Mouse (Mus musculus): Measurements from ENCODE around the gene Fam110a. TPM values are rescaled to one million over a fixed set of nuclear protein-coding genes. Genes with fewer than 3 reads are reported as not detected.

Fam110a gene
- polyA plus RNA-seq, 1 experiment from 2014 or later, result 9.3 TPM

GRCm38 (mm10) chr2:151968451-151968850 is 11.6 kb downstream of the Fam110a start:
- ATAC-seq (ENCODE audit: extremely low read depth, insufficient number of reproducible peaks, low FRiP score, low TSS enrichment), result no peak
- 77% methylated on average over 8 of the region's 8 CpGs for WGBS

DNA sequence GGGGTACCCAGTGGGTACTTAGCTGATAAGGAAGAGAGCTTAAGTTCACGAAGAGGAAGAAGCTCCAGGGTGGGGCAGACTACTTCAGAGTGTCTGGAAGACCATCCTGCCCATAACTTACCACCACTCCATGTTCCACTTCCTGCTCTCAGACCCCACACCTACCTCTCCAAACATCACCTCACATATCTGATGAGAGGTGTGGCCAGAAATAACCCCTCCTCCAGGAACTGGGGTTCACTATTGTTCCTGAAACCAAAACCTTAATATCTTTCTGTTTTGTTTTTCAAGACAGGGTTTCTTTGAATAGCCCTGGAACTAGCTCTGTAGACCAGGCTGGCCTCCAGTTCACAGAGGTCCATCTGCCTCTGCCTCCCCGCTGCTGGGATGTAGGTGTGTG is 12.2 kb downstream of the Fam110a start:
- Histone ChIP-seq H3K4me2 (no peak overlapping the region), H3K9ac (no peak overlapping the region), H3K27ac (replicated peaks) (no peak overlapping the region), H3K4me1 (peaks cover 54% of the 10 kb centered on the region), H3K27me3 (replicated peaks) (peaks cover 36% of the 10 kb centered on the region), H3K9me3 (no peaks in the 10 kb centered on the region), H3K36me3 (peaks cover 18% of the 10 kb centered on the region), H3K4me3 (no peak overlapping the region)
- 69% methylated on average over 2 of the region's 2 CpGs for WGBS
- ATAC-seq (ENCODE audit: extremely low read depth, insufficient number of reproducible peaks, low FRiP score, low TSS enrichment), result no peak

More at GRCm38 (mm10) chr2:151968451-151968850, 11.6 kb downstream of the Fam110a start:
- Histone ChIP-seq H3K4me3 (no peak overlapping the region), H3K27me3 (replicated peaks) (peaks cover 43% of the 10 kb centered on the region), H3K9ac (no peak overlapping the region), H3K4me2 (no peak overlapping the region), H3K9me3 (no peaks in the 10 kb centered on the region), H3K36me3 (peaks cover 18% of the 10 kb centered on the region), H3K4me1 (peaks cover 54% of the 10 kb centered on the region), H3K27ac (replicated peaks) (no peak overlapping the region)

DNA sequence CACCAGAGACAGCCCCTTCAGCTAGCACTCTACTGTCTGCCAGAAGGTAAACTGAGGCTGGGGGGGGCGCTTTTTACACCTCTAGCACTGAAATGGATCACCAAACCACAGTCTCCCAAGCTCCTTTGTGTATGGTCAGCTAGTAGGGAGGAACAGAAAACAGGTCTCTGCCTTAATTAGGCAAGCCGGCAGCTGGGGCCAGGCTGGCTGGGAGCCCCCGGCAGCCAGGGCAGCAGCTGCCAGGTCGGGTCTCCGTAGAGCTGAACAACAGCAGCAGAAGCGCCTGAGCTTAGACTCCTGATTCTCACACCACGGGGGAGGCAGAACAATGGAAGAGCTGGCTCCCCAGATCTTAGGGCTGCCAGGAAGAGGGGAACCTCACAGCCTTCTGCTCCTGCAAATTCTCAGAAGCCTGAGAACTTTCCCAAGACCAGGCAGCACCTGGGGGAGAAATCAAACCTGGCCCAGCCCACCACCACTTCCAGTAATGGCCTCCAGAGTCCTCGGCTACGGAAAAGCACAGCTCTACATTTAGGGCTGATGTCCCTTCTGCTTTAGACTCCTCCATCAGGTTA is 12.8 kb downstream of the Fam110a start:
- Histone ChIP-seq H3K4me3 (no peak overlapping the region), H3K9me3 (no peaks in the 10 kb centered on the region), H3K4me1 (peaks cover 56% of the 10 kb centered on the region), H3K36me3 (peaks cover 18% of the 10 kb centered on the region), H3K27me3 (replicated peaks) (peaks cover 31% of the 10 kb centered on the region), H3K4me2 (no peak overlapping the region), H3K9ac (0 out of 2 replicates have a peak overlapping the region, but pooled peaks have one; percentile 3), H3K27ac (replicated peaks) (no peak overlapping the region)
- WGBS, result 42% methylated on average over 9 of the region's 9 CpGs
- ATAC-seq (ENCODE audit: extremely low read depth, insufficient number of reproducible peaks, low FRiP score, low TSS enrichment), result no peak

- peaks cover 54% of the 10 kb centered on the region for H3K4me1 ChIP-seq
- peak overlapping the region; percentile 76 for H3K27ac ChIP-seq (replicated peaks)
- H3K9me3 ChIP-seq, result no peaks in the 10 kb centered on the region
- H3K4me2 ChIP-seq, result peak overlapping the region; percentile 54
- peak overlapping the region; percentile 25; the same call in 1 of the 2 replicates for H3K9ac ChIP-seq
- H3K27me3 ChIP-seq (replicated peaks), result peaks cover 10% of the 10 kb centered on the region
- WGBS, result 5% methylated on average over 9 of the region's 9 CpGs
- H3K4me3 ChIP-seq, result 0 out of 2 replicates have a peak overlapping the region, but pooled peaks have one; percentile 9
- ATAC-seq (ENCODE audit: extremely low read depth, insufficient number of reproducible peaks, low FRiP score, low TSS enrichment), result no peak; the same call in 1 of the 2 replicates
- peaks cover 6% of the 10 kb centered on the region for H3K36me3 ChIP-seq
Observed at GRCm38 (mm10) chr2:151964052-151964451, 16.0 kb downstream of the Fam110a start.

- no peak for ATAC-seq (ENCODE audit: extremely low read depth, insufficient number of reproducible peaks, low FRiP score, low TSS enrichment)
- no peak overlapping the region for H3K4me2 ChIP-seq
- no peaks in the 10 kb centered on the region; the same call in 1 of the 2 replicates for H3K36me3 ChIP-seq
- H3K27me3 ChIP-seq (replicated peaks), result peaks cover 4% of the 10 kb centered on the region; the same call in 1 of the 2 replicates
- H3K4me1 ChIP-seq, result peaks cover 59% of the 10 kb centered on the region
- 83% methylated on average over 5 of the region's 5 CpGs for WGBS
- no peaks in the 10 kb centered on the region for H3K9me3 ChIP-seq
- no peak overlapping the region for H3K9ac ChIP-seq
- peak overlapping the region; percentile 76 for H3K27ac ChIP-seq (replicated peaks)
- no peak overlapping the region for H3K4me3 ChIP-seq
Observed at GRCm38 (mm10) chr2:151963319-151963718, 16.7 kb downstream of the Fam110a start.

GRCm38 (mm10) chr2:151962474-151962873 is 17.5 kb downstream of the Fam110a start:
- Histone ChIP-seq H3K4me3 (no peak overlapping the region), H3K27ac (replicated peaks) (peak overlapping the region; percentile 58; the same call in 1 of the 2 replicates), H3K9ac (no peak overlapping the region), H3K4me1 (peaks cover 56% of the 10 kb centered on the region), H3K27me3 (replicated peaks) (no peaks in the 10 kb centered on the region; the same call in 1 of the 2 replicates), H3K9me3 (no peaks in the 10 kb centered on the region), H3K36me3 (no peaks in the 10 kb centered on the region), H3K4me2 (no peak overlapping the region)
- ATAC-seq (ENCODE audit: extremely low read depth, insufficient number of reproducible peaks, low FRiP score, low TSS enrichment), result peak; percentile 64; the same call in 1 of the 2 replicates
- 58% methylated on average over 10 of the region's 10 CpGs for WGBS

DNA sequence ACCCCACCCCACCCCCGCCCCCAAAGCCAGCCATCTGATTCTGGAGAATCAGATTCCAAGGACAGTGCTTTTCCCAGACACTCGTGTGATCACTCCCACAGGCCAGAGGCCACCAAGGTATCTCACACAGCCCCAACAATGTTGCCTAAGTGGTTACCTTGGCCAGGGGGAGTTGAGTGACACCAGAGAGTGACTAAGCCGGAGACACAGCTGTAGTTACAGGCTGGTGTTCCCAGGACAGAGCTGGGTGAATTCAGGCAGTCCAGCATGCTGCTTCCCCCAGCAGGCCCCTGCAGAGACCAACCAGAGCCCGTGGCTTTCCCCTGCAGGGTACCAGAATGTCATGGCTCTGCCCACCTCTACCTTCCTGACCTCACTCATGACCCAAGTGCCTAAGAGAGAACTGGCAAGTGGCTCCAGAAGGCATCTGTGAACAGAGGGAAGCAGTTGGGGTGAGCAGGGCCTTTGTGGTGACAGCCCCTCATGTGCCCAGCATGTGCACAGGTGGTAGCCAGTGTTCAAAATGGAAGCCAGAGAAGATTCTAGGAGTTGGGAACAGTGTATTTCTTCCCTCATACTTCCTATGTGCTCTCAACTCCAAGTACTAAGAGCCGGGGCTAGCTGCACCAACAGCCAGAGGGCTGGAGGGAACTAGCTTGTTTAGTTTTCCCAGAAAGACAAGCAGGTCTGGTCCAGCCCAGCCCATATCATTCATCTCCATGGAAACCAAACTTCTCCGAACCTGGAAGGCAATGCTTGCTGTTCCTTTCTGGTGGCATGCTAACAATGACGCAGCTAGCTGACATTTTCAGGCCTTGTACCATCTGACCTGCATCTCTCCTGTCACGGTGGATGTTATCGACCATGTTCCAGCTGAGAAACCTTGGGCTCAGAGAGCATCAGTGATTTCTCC is 18.5 kb downstream of the Fam110a start:
- H3K27ac ChIP-seq (replicated peaks), result peak overlapping the region; percentile 50

DNA sequence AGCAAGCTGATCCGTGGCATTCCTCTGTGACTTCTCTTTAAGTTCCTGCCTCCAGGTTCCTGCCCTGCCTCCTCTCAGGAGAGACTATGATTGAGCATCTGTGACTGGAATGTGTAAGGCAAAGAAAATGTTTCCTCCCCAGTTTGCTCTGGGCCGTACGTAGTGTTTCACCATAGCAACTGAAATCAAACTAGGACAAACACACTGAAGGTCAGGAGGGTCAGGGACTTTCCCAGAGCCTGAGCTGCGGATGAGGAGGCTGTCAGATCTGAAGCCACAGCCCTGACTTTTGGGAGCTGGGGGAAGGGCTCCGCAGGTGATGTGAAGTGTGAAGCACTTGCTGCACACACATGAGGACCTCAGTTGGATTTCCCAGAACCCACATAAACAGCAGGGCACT is 20.7 kb downstream of the Fam110a start:
- H3K27me3 ChIP-seq (replicated peaks), result no peaks in the 10 kb centered on the region
- no peak overlapping the region for H3K4me3 ChIP-seq
- no peaks in the 10 kb centered on the region for H3K36me3 ChIP-seq
- ATAC-seq (ENCODE audit: extremely low read depth, insufficient number of reproducible peaks, low FRiP score, low TSS enrichment), result no peak
- WGBS, result 25% methylated on average over 5 of the region's 5 CpGs
- H3K4me2 ChIP-seq, result no peak overlapping the region
- no peak overlapping the region for H3K9ac ChIP-seq
- peaks cover 58% of the 10 kb centered on the region for H3K4me1 ChIP-seq
- H3K27ac ChIP-seq (replicated peaks), result no peak overlapping the region
- no peaks in the 10 kb centered on the region for H3K9me3 ChIP-seq

More for the DNA sequence above, 18.5 kb downstream of the Fam110a start:
- Histone ChIP-seq H3K27me3 (replicated peaks) (no peaks in the 10 kb centered on the region), H3K9ac (no peak overlapping the region), H3K4me1 (peaks cover 60% of the 10 kb centered on the region), H3K36me3 (no peaks in the 10 kb centered on the region), H3K9me3 (no peaks in the 10 kb centered on the region), H3K4me2 (no peak overlapping the region), H3K4me3 (no peak overlapping the region)
- WGBS, result 54% methylated on average over 9 of the region's 9 CpGs
- no peak for ATAC-seq (ENCODE audit: extremely low read depth, insufficient number of reproducible peaks, low FRiP score, low TSS enrichment)

- H3K27ac ChIP-seq (replicated peaks), result no peak overlapping the region
- no peak for ATAC-seq (ENCODE audit: extremely low read depth, insufficient number of reproducible peaks, low FRiP score, low TSS enrichment)
- H3K4me3 ChIP-seq, result no peak overlapping the region
- 43% methylated on average over 4 of the region's 4 CpGs for WGBS
- H3K9ac ChIP-seq, result no peak overlapping the region
- no peaks in the 10 kb centered on the region for H3K27me3 ChIP-seq (replicated peaks)
- H3K4me2 ChIP-seq, result no peak overlapping the region
- H3K36me3 ChIP-seq, result no peaks in the 10 kb centered on the region
- H3K4me1 ChIP-seq, result peaks cover 32% of the 10 kb centered on the region
- no peaks in the 10 kb centered on the region for H3K9me3 ChIP-seq
Observed at GRCm38 (mm10) chr2:151956500-151957137, 23.4 kb downstream of the Fam110a start.

GRCm38 (mm10) chr2:151953665-151954064 is 26.4 kb downstream of the Fam110a start:
- H3K4me2 ChIP-seq, result no peak overlapping the region
- no peak overlapping the region for H3K4me3 ChIP-seq
- no peak overlapping the region for H3K9ac ChIP-seq
- H3K36me3 ChIP-seq, result no peaks in the 10 kb centered on the region
- H3K4me1 ChIP-seq, result peaks cover 14% of the 10 kb centered on the region; the same call in 1 of the 2 replicates
- peaks cover 9% of the 10 kb centered on the region for H3K27me3 ChIP-seq (replicated peaks)
- no peaks in the 10 kb centered on the region for H3K9me3 ChIP-seq
- H3K27ac ChIP-seq (replicated peaks), result no peak overlapping the region
- no peak for ATAC-seq (ENCODE audit: extremely low read depth, insufficient number of reproducible peaks, low FRiP score, low TSS enrichment)
- WGBS, result 75% methylated on average over 8 of the region's 8 CpGs

Data from heart, embryonic 13.5 days (tissue).